ENCODE assay signal across 8 mouse cellular contexts in the genomic region with DNA sequence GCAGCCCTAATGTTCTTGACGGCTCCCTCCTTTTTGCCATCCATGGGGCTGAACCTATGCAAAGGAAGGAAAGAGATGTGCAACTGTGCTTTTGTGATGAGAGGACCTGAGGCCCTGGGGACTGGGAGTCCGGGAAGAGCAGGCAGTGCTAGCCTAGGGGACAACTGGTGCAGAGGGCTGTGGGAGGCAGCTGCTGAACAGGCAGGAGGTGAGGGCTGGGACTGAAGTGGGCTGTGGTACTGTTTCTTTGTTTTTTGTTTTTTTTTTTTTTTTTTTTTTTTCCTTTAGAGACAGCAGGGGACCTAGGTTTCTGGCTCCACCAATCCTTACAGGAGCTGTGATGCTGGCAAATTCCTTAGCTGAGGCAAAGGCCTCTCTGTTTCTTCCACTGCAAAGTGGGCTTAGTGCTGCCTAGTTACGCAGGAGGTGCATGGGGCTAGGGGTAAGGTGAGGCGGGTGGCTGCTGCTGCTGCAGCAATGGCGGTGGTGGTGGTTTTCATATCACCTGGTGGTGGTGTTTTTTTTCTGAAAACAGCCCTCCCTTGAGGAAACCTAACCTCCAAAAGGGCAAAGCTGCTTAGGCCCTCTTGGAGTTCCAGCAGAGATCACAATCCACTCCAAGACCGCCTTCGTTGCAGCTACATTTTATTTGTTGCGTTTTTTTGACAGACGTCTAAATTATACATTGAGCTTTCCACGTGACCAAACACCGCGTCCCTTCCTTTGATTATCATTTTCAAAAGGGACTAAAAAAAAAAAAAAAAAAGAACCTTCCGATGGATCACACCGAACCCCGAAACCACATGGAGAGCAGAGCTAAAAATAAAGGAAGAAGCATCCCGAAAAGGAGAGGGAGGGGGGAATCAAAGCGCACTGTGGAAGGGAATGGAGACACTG. TPM values are rescaled to one million over a fixed set of nuclear protein-coding genes. Genes with fewer than 3 reads are reported as not detected.
DNase-seq lines count a peak whose midpoint lies in the region; ATAC-seq and TF ChIP-seq lines count a peak whose summit lies in the region.

No protein-coding gene starts in this region.

- H3K9ac ChIP-seq in heart, embryonic 16.5 days (ENCODE audit: low read length) = peak overlapping the region; percentile 74
- H3K9ac ChIP-seq in liver, embryonic 13.5 days = peak overlapping the region; percentile 55

- no peaks in the 10 kb centered on the region for H3K36me3 ChIP-seq in E14TG2a.4 (ENCODE audit: insufficient read depth, low read length)
- no peaks in the 10 kb centered on the region for H3K36me3 ChIP-seq in heart, embryonic 16.5 days (ENCODE audit: control insufficient read depth, insufficient read depth)
- H3K36me3 ChIP-seq in liver, embryonic 13.5 days = no peaks in the 10 kb centered on the region

- peak overlapping the region; percentile 73 for H3K4me2 ChIP-seq in heart, embryonic 16.5 days (ENCODE audit: low read depth, low read length)
- peak overlapping the region; percentile 72 for H3K4me2 ChIP-seq in liver, embryonic 13.5 days

- TF ChIP-seq CTCF in E14TG2a.4 (conservative IDR thresholded peaks at IDR 0.05; ENCODE audit: low read length) = no peak

- H3K4me1 ChIP-seq in E14TG2a.4 (replicated peaks; ENCODE audit: low read depth, low read length) = peaks cover 100% of the 10 kb centered on the region
- peaks cover 91% of the 10 kb centered on the region for H3K4me1 ChIP-seq in heart, embryonic 16.5 days (ENCODE audit: control insufficient read depth, insufficient read depth, low read length)
- peaks cover 77% of the 10 kb centered on the region for H3K4me1 ChIP-seq in liver, embryonic 13.5 days (replicated peaks)

- H3K9me3 ChIP-seq in E14TG2a.4 (ENCODE audit: low read length) = no peaks in the 10 kb centered on the region
- no peaks in the 10 kb centered on the region for H3K9me3 ChIP-seq in heart, embryonic 16.5 days (replicated peaks; ENCODE audit: control insufficient read depth, low read length)
- no peaks in the 10 kb centered on the region for H3K9me3 ChIP-seq in liver, embryonic 13.5 days (replicated peaks)

- H3K27me3 ChIP-seq in E14TG2a.4 (ENCODE audit: insufficient read depth, low read length) = 0 out of 2 replicates have a peak, but pooled peaks cover 4% of the 10 kb centered on the region
- no peaks in the 10 kb centered on the region for H3K27me3 ChIP-seq in heart, embryonic 16.5 days (ENCODE audit: control insufficient read depth, insufficient read depth, low read length)
- peaks cover 35% of the 10 kb centered on the region for H3K27me3 ChIP-seq in liver, embryonic 13.5 days

- WGBS in heart, embryonic 16.5 days = 22% methylated on average over 17 of the region's 17 CpGs
- 36% methylated on average over 17 of the region's 17 CpGs for WGBS in liver, embryonic 13.5 days (ENCODE audit: insufficient replicate concordance)

- peak overlapping the region; percentile 60 for H3K4me3 ChIP-seq in E14TG2a.4 (replicated peaks; ENCODE audit: low read length)
- peak overlapping the region; percentile 40 for H3K4me3 ChIP-seq in heart, embryonic 16.5 days (ENCODE audit: low read length)
- peak overlapping the region; percentile 42 for H3K4me3 ChIP-seq in liver, embryonic 13.5 days (replicated peaks)

- no peak for ATAC-seq in heart, embryonic 16.5 days (replicated peaks; ENCODE audit: extremely low read depth, insufficient read depth, low FRiP score)
- ATAC-seq in liver, embryonic 13.5 days (ENCODE audit: low read depth) = no peak

- peak overlapping the region; percentile 98 for H3K27ac ChIP-seq in heart, embryonic 16.5 days (ENCODE audit: low read length)
- no peak overlapping the region for H3K27ac ChIP-seq in liver, embryonic 13.5 days

- peak; percentile 21 to 25 for DNase-seq in cerebellum, postnatal 25 days
- no peak for DNase-seq in cerebellum, adult 18-20 months
- DNase-seq in liver, embryonic 13.5 days = no peak
- peak; percentile 68 for DNase-seq in thymus, postnatal 14 days
- no peak for DNase-seq in gastrocnemius, postnatal 10 days
- no peak for DNase-seq in right cerebral cortex, postnatal 36 days (ENCODE audit: low spot score in 2 of 2)

RNA-seq across cellular contexts. Expression of a gene that starts 26.4 kb away (rescaled TPM):
- polyA plus RNA-seq in heart, embryonic 16.5 days (2015; fragmentation: Nextera tagmentation; extraction: Ambion mirVana) = 17.0 and 19.4 TPM in 2 replicates
- 9.1 and 9.2 TPM in 2 replicates for polyA plus RNA-seq in liver, embryonic 13.5 days (2015; fragmentation: Nextera tagmentation; extraction: Ambion mirVana)
- total RNA-seq in gastrocnemius, postnatal 10 days (2021) = 10 to 100 TPM; 26.1 to 29.7 TPM

RNA-seq across cellular contexts. Expression of a gene that starts 45.1 kb away (rescaled TPM):
- 95.6 and 101 TPM in 2 replicates for polyA plus RNA-seq in heart, embryonic 16.5 days (2015; fragmentation: Nextera tagmentation; extraction: Ambion mirVana)
- 29.8 and 32.1 TPM in 2 replicates for polyA plus RNA-seq in liver, embryonic 13.5 days (2015; fragmentation: Nextera tagmentation; extraction: Ambion mirVana)
- 10 to 100 TPM; 48.9 to 50.5 TPM for total RNA-seq in gastrocnemius, postnatal 10 days (2021)

RNA-seq across cellular contexts. Expression of a gene that starts 45.3 kb away (rescaled TPM):
- 10.0 and 11.4 TPM in 2 replicates for polyA plus RNA-seq in heart, embryonic 16.5 days (2015; fragmentation: Nextera tagmentation; extraction: Ambion mirVana)
- polyA plus RNA-seq in liver, embryonic 13.5 days (2015; fragmentation: Nextera tagmentation; extraction: Ambion mirVana) = 18.3 and 19.8 TPM in 2 replicates
- 1 to 10 TPM; 5.5 to 7.3 TPM for total RNA-seq in gastrocnemius, postnatal 10 days (2021)

Comparison
In these comparisons a context has a peak if more than half of its experiments do, and no peak if none do; other contexts are left out.
1. DNase-seq: peak in cerebellum, postnatal 25 days (2 of 2) and thymus, postnatal 14 days (single experiment); none in cerebellum, adult 18-20 months (0 of 2), liver, embryonic 13.5 days (single experiment), gastrocnemius, postnatal 10 days (single experiment) and right cerebral cortex, postnatal 36 days (0 of 2).
2. Peak in every context shown above with its lines, with median percentiles within 50 percentile points of each other: H3K4me3 ChIP-seq.